Comparison of ENCODE assay signal across 17 mouse cellular contexts in the genomic region with DNA sequence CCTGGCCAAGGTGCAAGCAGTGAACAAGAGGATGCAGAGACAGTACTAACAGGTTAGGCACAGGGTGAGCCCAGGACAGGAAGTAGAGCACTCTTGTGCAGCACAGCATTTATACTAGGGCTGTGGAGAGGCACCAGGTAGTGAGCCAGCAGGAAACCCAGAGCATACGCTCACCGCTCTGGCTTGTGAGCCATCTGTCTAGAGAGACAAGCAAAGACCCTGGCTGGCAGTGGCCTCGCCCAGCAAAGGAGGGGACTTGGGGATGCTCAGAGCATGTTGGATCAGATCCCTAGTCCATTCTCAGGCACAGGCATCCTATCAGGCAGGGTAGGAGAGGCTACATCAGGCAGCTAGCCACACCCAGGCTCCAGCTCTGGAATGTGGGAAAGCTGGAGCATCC.
DNase-seq lines count a peak whose midpoint lies in the region; ATAC-seq and TF ChIP-seq lines count a peak whose summit lies in the region.
"Had no signal": no experiment of that assay in that cellular context is flagged by ENCODE, and none has a peak within 500 bp of the region (broad histone marks: within the 10 kb centered on the region; RNA-seq: fewer than 3 reads in every experiment).

No protein-coding gene starts in this region.

- no peaks in the 10 kb centered on the region for H3K9me3 ChIP-seq in hindbrain, postnatal 0 days (ENCODE audit: low read length)
- H3K9me3 ChIP-seq in hindbrain, embryonic 11.5 days (ENCODE audit: control insufficient read depth, low read length), result no peaks in the 10 kb centered on the region
- H3K9me3 ChIP-seq: forebrain, embryonic 15.5 days; limb, embryonic 10.5 days had no signal

- 66% methylated on average over 3 of the region's 3 CpGs for WGBS in hindbrain, postnatal 0 days
- 92% methylated on average over 3 of the region's 3 CpGs for WGBS in hindbrain, embryonic 11.5 days

- no peak for TF ChIP-seq CTCF in hindbrain, postnatal 0 days (IDR thresholded peaks at IDR 0.05; ENCODE audit: low read depth)

- H3K4me3 ChIP-seq in hindbrain, postnatal 0 days (ENCODE audit: low read length), result no peak overlapping the region
- no peak overlapping the region for H3K4me3 ChIP-seq in hindbrain, embryonic 11.5 days (ENCODE audit: low read depth, low read length)
- H3K4me3 ChIP-seq: forebrain, embryonic 15.5 days; left cerebral cortex, adult 2 months; limb, embryonic 10.5 days had no signal

- H3K4me2 ChIP-seq in hindbrain, postnatal 0 days (ENCODE audit: low read depth, low read length), result no peak overlapping the region
- H3K4me2 ChIP-seq in hindbrain, embryonic 11.5 days (replicated peaks; ENCODE audit: low read depth, low read length), result no peak overlapping the region
- H3K4me2 ChIP-seq: forebrain, embryonic 15.5 days; heart, embryonic 11.5 days; midbrain, embryonic 11.5 days had no signal

- H3K36me3 ChIP-seq in hindbrain, postnatal 0 days (ENCODE audit: insufficient read depth, low read length), result no peaks in the 10 kb centered on the region
- H3K36me3 ChIP-seq in hindbrain, embryonic 11.5 days (ENCODE audit: control insufficient read depth, insufficient read depth, low read length), result no peaks in the 10 kb centered on the region
- H3K36me3 ChIP-seq: forebrain, embryonic 15.5 days; limb, embryonic 10.5 days had no signal

- peaks cover 11% of the 10 kb centered on the region for H3K4me1 ChIP-seq in hindbrain, postnatal 0 days (ENCODE audit: insufficient read depth, low read length)
- H3K4me1 ChIP-seq in hindbrain, embryonic 11.5 days (replicated peaks; ENCODE audit: control insufficient read depth, insufficient read depth, low read length), result 0 out of 2 replicates have a peak, but pooled peaks cover 2% of the 10 kb centered on the region

- peak; percentile 20 for DNase-seq in hindbrain, postnatal 0 days (ENCODE audit: low spot score)
- no peak for DNase-seq in hindbrain, embryonic 11.5 days (ENCODE audit: low spot score)
- DNase-seq in brain, adult 2 months (ENCODE audit: low read depth, low spot score), result peak; percentile 66
- DNase-seq in cerebellum, adult 18-20 months, result peak; percentile 71 to 82
- peak; percentile 70 to 76 for DNase-seq in cerebellum, postnatal 14 days
- DNase-seq in liver, result no peak
- no peak for DNase-seq in kidney, adult 9 months
- DNase-seq: adrenal gland, postnatal 10 days; kidney, postnatal 4 days; thymus, adult 18-20 months; thymus, postnatal 4 days had no signal

- no peak overlapping the region for H3K27ac ChIP-seq in hindbrain, postnatal 0 days
- H3K27ac ChIP-seq in hindbrain, embryonic 11.5 days (ENCODE audit: low read depth, low read length), result no peak overlapping the region
- H3K27ac ChIP-seq: forebrain, embryonic 15.5 days; left cerebral cortex, adult 2 months; limb, embryonic 10.5 days; macrophage had no signal

- H3K9ac ChIP-seq in hindbrain, postnatal 0 days (replicated peaks; ENCODE audit: low read length), result no peak overlapping the region
- H3K9ac ChIP-seq in hindbrain, embryonic 11.5 days (ENCODE audit: low read depth, low read length), result no peak overlapping the region
- H3K9ac ChIP-seq: forebrain, embryonic 15.5 days had no signal

- no peaks in the 10 kb centered on the region for H3K27me3 ChIP-seq in hindbrain, postnatal 0 days (ENCODE audit: insufficient read depth, low read length)
- no peaks in the 10 kb centered on the region for H3K27me3 ChIP-seq in hindbrain, embryonic 11.5 days (ENCODE audit: control insufficient read depth, insufficient read depth, low read length)
- H3K27me3 ChIP-seq: forebrain, embryonic 15.5 days had no signal

- no peak for ATAC-seq in hindbrain, postnatal 0 days
- ATAC-seq in hindbrain, embryonic 11.5 days (ENCODE audit: low FRiP score), result no peak
- ATAC-seq: forebrain, embryonic 15.5 days had no signal

Comparison
In these comparisons a context has a peak if more than half of its experiments do, and no peak if none do; other contexts are left out.
1. DNase-seq: peak in hindbrain, postnatal 0 days (single experiment), brain, adult 2 months (single experiment), cerebellum, adult 18-20 months (2 of 2) and cerebellum, postnatal 14 days (2 of 2); none in hindbrain, embryonic 11.5 days (single experiment), liver (single experiment) and kidney, adult 9 months (single experiment).